In genomic region chr13:55103351-55103750, GRCm38 (mm10) we compare ENCODE assay signal across 30 mouse cellular contexts. TPM values are rescaled to one million over a fixed set of nuclear protein-coding genes. Genes with fewer than 3 reads are reported as not detected.
DNase-seq lines count a peak whose midpoint lies in the region; ATAC-seq and TF ChIP-seq lines count a peak whose summit lies in the region.
"Had no signal": no experiment of that assay in that cellular context is flagged by ENCODE, and none has a peak within 500 bp of the region (broad histone marks: within the 10 kb centered on the region; RNA-seq: fewer than 3 reads in every experiment).

No protein-coding gene starts in this region.

- no peak for TF ChIP-seq CTCF in thymus, adult 2 months (IDR thresholded peaks at IDR 0.05; ENCODE audit: borderline replicate concordance, control insufficient read depth, extremely low read depth, insufficient read depth, low read length, poor library complexity)
- no peak for TF ChIP-seq CTCF in MEL (IDR thresholded peaks at IDR 0.05 in 2 of 3, conservative IDR thresholded peaks at IDR 0.05 in 1 of 3; ENCODE audit: control insufficient read depth in 1 of 3, insufficient read depth in 1 of 3, low read depth in 2 of 3, low read length in 3 of 3, poor library complexity in 1 of 3, severe bottlenecking in 1 of 3)
- no peak for TF ChIP-seq CTCF in forebrain, postnatal 0 days (IDR thresholded peaks at IDR 0.05; ENCODE audit: low read depth)

- ATAC-seq in forebrain, postnatal 0 days = no peak
- ATAC-seq: CD4-positive, CD25-positive, alpha-beta regulatory T cell, adult 4 months; forebrain, embryonic 14.5 days; forebrain, embryonic 16.5 days had no signal

- no peak overlapping the region for H3K4me2 ChIP-seq in forebrain, postnatal 0 days (ENCODE audit: low read depth)
- H3K4me2 ChIP-seq: embryonic facial prominence, embryonic 13.5 days; embryonic facial prominence, embryonic 15.5 days; forebrain, embryonic 12.5 days had no signal

- intact Hi-C loops in heart, postnatal 14 days (cut with DNase I) = no loop called here

- no peak overlapping the region for H3K9ac ChIP-seq in MEL (ENCODE audit: control insufficient read depth, low read depth, low read length, poor library complexity, severe bottlenecking)
- H3K9ac ChIP-seq in forebrain, postnatal 0 days = no peak overlapping the region
- H3K9ac ChIP-seq: embryonic facial prominence, embryonic 13.5 days; embryonic facial prominence, embryonic 15.5 days; forebrain, embryonic 12.5 days had no signal

- peaks cover 38% of the 10 kb centered on the region for H3K79me2 ChIP-seq in MEL (ENCODE audit: control insufficient read depth, insufficient read depth, low read length, poor library complexity)

- no peak for TF ChIP-seq POLR2A in thymus, adult 2 months (IDR thresholded peaks at IDR 0.05; ENCODE audit: control insufficient read depth, extremely low read depth, insufficient read depth, low read length, poor library complexity)
- no peak for TF ChIP-seq POLR2A in MEL (IDR thresholded peaks at IDR 0.05; ENCODE audit: control insufficient read depth in 1 of 2, insufficient read depth in 1 of 2, low read depth in 1 of 2, low read length in 2 of 2, poor library complexity in 1 of 2)

- no peaks in the 10 kb centered on the region for H3K27me3 ChIP-seq in thymus, adult 2 months (ENCODE audit: control insufficient read depth, insufficient read depth, low read length)
- no peaks in the 10 kb centered on the region for H3K27me3 ChIP-seq in MEL (ENCODE audit: control insufficient read depth in 1 of 2, insufficient read depth in 2 of 2, low read length in 2 of 2)
- H3K27me3 ChIP-seq in forebrain, postnatal 0 days (ENCODE audit: insufficient read depth, low read length) = no peaks in the 10 kb centered on the region
- H3K27me3 ChIP-seq: CH12.LX; embryonic facial prominence, embryonic 13.5 days; embryonic facial prominence, embryonic 15.5 days; forebrain, embryonic 12.5 days had no signal

- peak overlapping the region; percentile 57; the same call in 1 of the 2 replicates for H3K27ac ChIP-seq in thymus, adult 2 months (ENCODE audit: control insufficient read depth, insufficient read depth, low read length)
- H3K27ac ChIP-seq in MEL (ENCODE audit: control insufficient read depth, low read depth, low read length) = peak overlapping the region; percentile 25; the same call in 1 of the 2 replicates
- no peak overlapping the region for H3K27ac ChIP-seq in forebrain, postnatal 0 days (ENCODE audit: low read depth, low read length)
- H3K27ac ChIP-seq: embryonic facial prominence, embryonic 13.5 days; embryonic facial prominence, embryonic 15.5 days; forebrain, embryonic 10.5 days; forebrain, embryonic 12.5 days had no signal

- DNase-seq in heart, adult 11 months = peak; percentile 72
- no peak for DNase-seq in heart, postnatal 14 days
- DNase-seq in thymus, adult 2 months = no peak
- DNase-seq in thymus, postnatal 4 days = no peak
- DNase-seq in MEL (ENCODE audit: low read depth, low spot score) = peak; percentile 48
- no peak for DNase-seq in forebrain, postnatal 0 days
- DNase-seq: adrenal gland, adult 2 months; adrenal gland, postnatal 10 days; adrenal gland, postnatal 25 days; B cell, adult 2 months; cerebellum, adult 11 months; cerebellum, adult 18-20 months; cerebellum, adult 8-10 months; cerebellum, postnatal 14 days; cerebellum, postnatal 36 days; embryo, embryonic 11 days had no signal

- no peak overlapping the region for H3K4me3 ChIP-seq in thymus, adult 2 months (ENCODE audit: control insufficient read depth, insufficient read depth, low read length)
- no peak overlapping the region for H3K4me3 ChIP-seq in MEL (ENCODE audit: control insufficient read depth in 1 of 2, insufficient read depth in 1 of 2, low read depth in 2 of 2, low read length in 2 of 2)
- H3K4me3 ChIP-seq in forebrain, postnatal 0 days (ENCODE audit: low read depth, low read length) = no peak overlapping the region
- H3K4me3 ChIP-seq: embryonic facial prominence, embryonic 13.5 days; embryonic facial prominence, embryonic 15.5 days; erythroblast, embryonic 14.5 days; forebrain, embryonic 10.5 days; forebrain, embryonic 12.5 days had no signal

- H3K9me3 ChIP-seq in MEL (replicated peaks; ENCODE audit: insufficient read depth, low read length) = no peaks in the 10 kb centered on the region
- H3K9me3 ChIP-seq in forebrain, postnatal 0 days (ENCODE audit: low read length) = no peaks in the 10 kb centered on the region
- H3K9me3 ChIP-seq: embryonic facial prominence, embryonic 13.5 days; embryonic facial prominence, embryonic 15.5 days; forebrain, embryonic 10.5 days; forebrain, embryonic 12.5 days; G1E had no signal

- H3K4me1 ChIP-seq in thymus, adult 2 months (replicated peaks; ENCODE audit: control insufficient read depth, insufficient read depth, low read length) = peaks cover 20% of the 10 kb centered on the region
- peaks cover 3 to 23% of the 10 kb centered on the region in 2 experiments; a peak in 3 of 4 replicates for H3K4me1 ChIP-seq in MEL (ENCODE audit: control insufficient read depth in 1 of 2, insufficient read depth in 2 of 2, low read length in 2 of 2)
- peaks cover 10% of the 10 kb centered on the region for H3K4me1 ChIP-seq in forebrain, postnatal 0 days (ENCODE audit: insufficient read depth)

- no peak for TF ChIP-seq RAD21 in MEL (IDR thresholded peaks at IDR 0.05; ENCODE audit: low read depth, low read length)

- no peaks in the 10 kb centered on the region; the same call in 1 of the 2 replicates for H3K36me3 ChIP-seq in thymus, adult 2 months (ENCODE audit: control insufficient read depth, insufficient read depth, low read length)
- peaks cover 0 to 29% of the 10 kb centered on the region in 2 experiments; a peak in 3 of 4 replicates for H3K36me3 ChIP-seq in MEL (ENCODE audit: control insufficient read depth in 1 of 2, insufficient read depth in 2 of 2, low read length in 2 of 2)
- H3K36me3 ChIP-seq in forebrain, postnatal 0 days (ENCODE audit: insufficient read depth) = no peaks in the 10 kb centered on the region; the same call in 1 of the 2 replicates

- no peak for TF ChIP-seq EP300 in MEL (IDR thresholded peaks at IDR 0.05; ENCODE audit: low read depth in 1 of 2, low read length in 2 of 2)

- 96% methylated on average over 2 of the region's 2 CpGs for WGBS in thymus, adult 2 months
- WGBS in forebrain, postnatal 0 days = 76% methylated on average over 2 of the region's 2 CpGs

TF ChIP-seq in MEL, 35 proteins besides CTCF, POLR2A, EP300 and RAD21:
- peak; percentile 28; the same call in 1 of the 2 replicates for TF ChIP-seq SIN3A (IDR thresholded peaks at IDR 0.05; ENCODE audit: low read length)
- no peak for TF ChIP-seq RCOR1 (IDR thresholded peaks at IDR 0.05; ENCODE audit: low read depth, low read length)
- no peak for TF ChIP-seq ZC3H11A (IDR thresholded peaks at IDR 0.05; ENCODE audit: low read depth, low read length)
- peak; percentile 43 for TF ChIP-seq GATA1 (IDR thresholded peaks at IDR 0.05; ENCODE audit: low read depth, low read length)
- no peak for TF ChIP-seq ZMIZ1 (IDR thresholded peaks at IDR 0.05; ENCODE audit: low read depth, low read length)
- TF ChIP-seq USF2 (IDR thresholded peaks at IDR 0.05; ENCODE audit: borderline replicate concordance in 1 of 2, insufficient read depth in 1 of 2, low read depth in 1 of 2, low read length in 2 of 2) = no peak
- peak; percentile 11; the same call in 1 of the 2 replicates for TF ChIP-seq TAL1 (IDR thresholded peaks at IDR 0.05; ENCODE audit: low read length)

RNA-seq across cellular contexts. Expression of gene Zfp346, which starts 1.8 kb away (rescaled TPM):
- total RNA-seq in heart, postnatal 14 days (2021) = 10 to 100 TPM; 13.1 to 15.5 TPM
- 32.2 and 38.7 TPM in 2 replicates for polyA plus RNA-seq in thymus, adult 2 months (2012; rRNA removed)
- total RNA-seq in MEL (2012; rRNA removed) = 15.0 and 19.5 TPM in 2 replicates
- polyA plus RNA-seq in MEL (2012; ENCODE audit: insufficient read depth in 1 of 2, insufficient read length in 2 of 2, low read depth in 1 of 2, low replicate concordance in 2 of 2, missing spikeins in 1 of 2) = 10 to 100 TPM in 1 of 2 experiments, not detected in 1; 28.8 TPM
- total RNA-seq in forebrain, postnatal 0 days (2014; rRNA removed) = 24.8 and 32.8 TPM in 2 replicates
- 14.4 and 20.5 TPM in 2 replicates for polyA plus RNA-seq in forebrain, postnatal 0 days (2015; fragmentation: Nextera tagmentation; extraction: Ambion mirVana)

RNA-seq across cellular contexts. Expression of gene Uimc1, which starts 3.3 kb away (rescaled TPM):
- 10 to 100 TPM; 28.4 to 29.0 TPM for total RNA-seq in heart, postnatal 14 days (2021)
- polyA plus RNA-seq in thymus, adult 2 months (2012; rRNA removed) = 7.8 and 8.7 TPM in 2 replicates
- 124 and 143 TPM in 2 replicates for total RNA-seq in MEL (2012; rRNA removed)
- 10 to 100 TPM in 1 of 2 experiments, not detected in 1; 32.5 TPM for polyA plus RNA-seq in MEL (2012; ENCODE audit: insufficient read depth in 1 of 2, insufficient read length in 2 of 2, low read depth in 1 of 2, low replicate concordance in 2 of 2, missing spikeins in 1 of 2)
- total RNA-seq in forebrain, postnatal 0 days (2014; rRNA removed) = 12.6 and 13.2 TPM in 2 replicates
- polyA plus RNA-seq in forebrain, postnatal 0 days (2015; fragmentation: Nextera tagmentation; extraction: Ambion mirVana) = 12.2 and 13.3 TPM in 2 replicates

RNA-seq across cellular contexts. Expression of gene Gm17617, which starts 30.0 kb away (rescaled TPM):
- total RNA-seq in heart, postnatal 14 days (2021) = not detected
- not detected in 2 replicates for polyA plus RNA-seq in thymus, adult 2 months (2012; rRNA removed)
- total RNA-seq in MEL (2012; rRNA removed) = not detected in 2 replicates
- polyA plus RNA-seq in MEL (2012; ENCODE audit: insufficient read depth in 1 of 2, insufficient read length in 2 of 2, low read depth in 1 of 2, low replicate concordance in 2 of 2, missing spikeins in 1 of 2) = not detected
- total RNA-seq in forebrain, postnatal 0 days (2014; rRNA removed) = not detected in 2 replicates
- not detected in 2 replicates for polyA plus RNA-seq in forebrain, postnatal 0 days (2015; fragmentation: Nextera tagmentation; extraction: Ambion mirVana)
- total RNA-seq: adrenal gland, adult 2 months; adrenal gland, postnatal 10 days; adrenal gland, postnatal 25 days; adrenal gland, postnatal 4 days; CH12.LX; common myeloid progenitor, adult 5-6 weeks; G1E had no signal
- polyA plus RNA-seq: adrenal gland, adult 2 months; brain, embryonic 14.5 days; CD4-positive, CD25-positive, alpha-beta regulatory T cell, adult 4 months; embryonic facial prominence, embryonic 11.5 days; embryonic facial prominence, embryonic 13.5 days; embryonic facial prominence, embryonic 15.5 days; erythroblast, embryonic 14.5 days; forebrain, embryonic 10.5 days; forebrain, embryonic 12.5 days; forebrain, embryonic 14.5 days; forebrain, embryonic 16.5 days; G1E had no signal

RNA-seq across cellular contexts. Expression of gene Fgfr4, which starts 49.1 kb away (rescaled TPM):
- under 1 TPM; 0.31 to 0.39 TPM for total RNA-seq in heart, postnatal 14 days (2021)
- polyA plus RNA-seq in thymus, adult 2 months (2012; rRNA removed) = 0.50 and 0.63 TPM in 2 replicates
- not detected in 2 replicates for total RNA-seq in MEL (2012; rRNA removed)
- polyA plus RNA-seq in MEL (2012; ENCODE audit: insufficient read depth in 1 of 2, insufficient read length in 2 of 2, low read depth in 1 of 2, low replicate concordance in 2 of 2, missing spikeins in 1 of 2) = not detected
- 0.08 and 0.19 TPM in 2 replicates for total RNA-seq in forebrain, postnatal 0 days (2014; rRNA removed)
- 0.33 and 0.40 TPM in 2 replicates for polyA plus RNA-seq in forebrain, postnatal 0 days (2015; fragmentation: Nextera tagmentation; extraction: Ambion mirVana)
- total RNA-seq: CH12.LX; common myeloid progenitor, adult 5-6 weeks had no signal
- polyA plus RNA-seq: CD4-positive, CD25-positive, alpha-beta regulatory T cell, adult 4 months; G1E had no signal

Comparison
In these comparisons a context has a peak if more than half of its experiments do, and no peak if none do; other contexts are left out.
1. DNase-seq: peak in heart, adult 11 months (single experiment) and MEL (single experiment); none in heart, postnatal 14 days (0 of 2), thymus, adult 2 months (single experiment), thymus, postnatal 4 days (single experiment) and forebrain, postnatal 0 days (single experiment).